Mouse (Mus musculus): Measurements from ENCODE around the gene Nkx6-2. TPM values are rescaled to one million over a fixed set of nuclear protein-coding genes. Genes with fewer than 3 reads are reported as not detected.

Gene Nkx6-2
- polyA plus RNA-seq, 2 experiments, result 0.08 to 0.14 TPM

DNA sequence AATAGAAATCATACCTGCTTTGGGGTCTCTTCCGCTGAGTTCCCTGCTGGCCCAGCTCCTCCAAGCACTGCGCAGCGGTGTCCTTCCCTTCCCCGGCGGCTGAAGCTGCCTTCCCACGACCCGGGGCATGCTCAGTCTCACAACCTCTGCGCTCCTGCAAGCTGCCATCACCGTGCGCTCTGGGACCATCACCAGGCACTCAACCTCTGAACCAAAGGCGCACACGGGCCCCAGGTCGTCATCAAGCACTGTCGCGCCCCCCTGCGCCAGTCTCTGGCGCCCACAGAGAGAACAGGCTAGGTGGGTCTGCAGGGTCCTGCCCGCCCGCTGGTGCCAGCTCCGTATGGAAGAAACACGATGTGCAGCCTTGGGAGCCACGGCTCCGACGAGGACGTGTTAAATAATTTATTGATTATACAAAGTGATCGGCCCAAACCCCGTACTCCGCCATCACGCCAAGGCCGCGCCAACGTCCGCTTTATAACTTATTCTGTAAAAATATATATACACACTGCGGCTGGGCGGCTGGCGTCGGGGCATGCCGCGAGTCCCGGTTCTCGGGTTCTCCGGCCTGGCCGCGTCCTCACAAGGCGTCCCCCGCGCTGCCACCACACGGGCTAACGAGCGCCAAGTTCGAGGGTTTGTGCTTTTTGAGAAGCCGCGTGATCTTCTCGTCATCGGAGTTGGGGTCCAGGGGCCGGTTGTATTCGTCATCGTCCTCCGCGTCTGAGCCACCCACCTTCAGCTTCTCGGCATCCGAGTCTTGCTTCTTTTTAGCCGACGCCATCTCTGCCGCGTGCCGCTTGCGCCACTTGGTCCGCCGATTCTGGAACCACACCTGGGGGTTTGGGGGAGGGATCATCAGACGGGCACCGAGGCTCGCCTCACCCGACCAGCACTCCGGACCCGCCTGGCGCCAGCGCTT is 1.5 kb downstream of the Nkx6-2 start:
- H3K9ac ChIP-seq (ENCODE audit: low read depth, low read length, severe bottlenecking), result no peak overlapping the region
- peaks cover 24% of the 10 kb centered on the region for H3K4me1 ChIP-seq (ENCODE audit: control insufficient read depth, insufficient read depth, low read length)
- H3K36me3 ChIP-seq (ENCODE audit: control insufficient read depth, insufficient read depth, low read length), result peaks cover 26% of the 10 kb centered on the region
- H3K4me2 ChIP-seq (replicated peaks; ENCODE audit: low read depth, low read length, severe bottlenecking), result peak overlapping the region; percentile 51
- H3K27me3 ChIP-seq (ENCODE audit: control insufficient read depth, insufficient read depth, low read length), result peaks cover 85% of the 10 kb centered on the region
- H3K9me3 ChIP-seq (ENCODE audit: control insufficient read depth, low read length), result no peaks in the 10 kb centered on the region
- peak overlapping the region; percentile 34 for H3K4me3 ChIP-seq (replicated peaks; ENCODE audit: low read length)
- 2% methylated on average over 72 of the region's 78 CpGs for WGBS
- no peak overlapping the region for H3K27ac ChIP-seq (replicated peaks; ENCODE audit: low read depth, low read length)
- DNase-seq (ENCODE audit: low spot score) (no peak), ATAC-seq (ENCODE audit: low FRiP score, low read depth) (no peak)
- no peak for TF ChIP-seq POLR2A (IDR thresholded peaks at IDR 0.05; ENCODE audit: borderline replicate concordance, extremely low read depth, insufficient read depth, insufficient read length)

DNA sequence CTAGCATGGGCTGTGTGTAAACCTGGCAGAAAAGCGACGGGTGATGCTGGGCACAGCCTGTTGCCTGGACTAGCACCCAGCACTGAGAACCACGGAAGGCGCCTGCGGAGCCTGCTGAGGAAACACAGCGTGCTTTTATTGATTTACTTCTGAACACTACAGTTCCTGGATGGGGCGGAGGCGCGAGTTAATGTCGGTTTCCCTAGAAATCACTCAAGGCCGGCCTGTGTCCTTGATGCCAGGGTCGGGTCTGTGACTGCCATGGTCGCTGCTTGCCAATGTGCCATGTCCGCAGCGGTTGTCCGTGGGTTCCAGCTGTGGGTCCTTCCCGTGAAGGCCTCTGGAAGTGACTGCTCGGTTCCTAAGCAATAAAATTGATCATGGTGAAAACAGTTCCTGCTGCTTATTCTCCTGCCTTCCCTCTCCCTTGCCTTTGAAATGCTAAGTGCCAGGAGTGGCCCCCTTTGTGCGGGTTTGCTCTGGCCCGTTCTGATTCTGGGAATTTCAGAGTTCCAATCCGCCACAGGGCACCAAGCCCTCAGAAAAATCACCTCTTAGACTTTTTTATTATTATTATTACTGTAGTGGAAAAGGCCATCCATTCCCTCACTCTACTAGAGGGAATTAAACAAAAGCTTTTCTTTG is 3.2 kb downstream of the Nkx6-2 start:
- no peak for ATAC-seq (ENCODE audit: low FRiP score, low read depth)
- H3K4me3 ChIP-seq (replicated peaks; ENCODE audit: low read length), result no peak overlapping the region
- H3K36me3 ChIP-seq (ENCODE audit: control insufficient read depth, insufficient read depth, low read length), result peaks cover 42% of the 10 kb centered on the region
- H3K9ac ChIP-seq (ENCODE audit: low read depth, low read length, severe bottlenecking), result no peak overlapping the region
- 63% methylated on average over 21 of the region's 21 CpGs for WGBS
- peaks cover 68% of the 10 kb centered on the region for H3K27me3 ChIP-seq (ENCODE audit: control insufficient read depth, insufficient read depth, low read length)
- H3K4me2 ChIP-seq (replicated peaks; ENCODE audit: low read depth, low read length, severe bottlenecking), result no peak overlapping the region
- no peak overlapping the region for H3K27ac ChIP-seq (replicated peaks; ENCODE audit: low read depth, low read length)
- TF ChIP-seq POLR2A (IDR thresholded peaks at IDR 0.05; ENCODE audit: borderline replicate concordance, extremely low read depth, insufficient read depth, insufficient read length), result no peak
- H3K4me1 ChIP-seq (ENCODE audit: control insufficient read depth, insufficient read depth, low read length), result peaks cover 19% of the 10 kb centered on the region
- DNase-seq (ENCODE audit: low spot score), result no peak
- H3K9me3 ChIP-seq (ENCODE audit: control insufficient read depth, low read length), result no peaks in the 10 kb centered on the region

DNA sequence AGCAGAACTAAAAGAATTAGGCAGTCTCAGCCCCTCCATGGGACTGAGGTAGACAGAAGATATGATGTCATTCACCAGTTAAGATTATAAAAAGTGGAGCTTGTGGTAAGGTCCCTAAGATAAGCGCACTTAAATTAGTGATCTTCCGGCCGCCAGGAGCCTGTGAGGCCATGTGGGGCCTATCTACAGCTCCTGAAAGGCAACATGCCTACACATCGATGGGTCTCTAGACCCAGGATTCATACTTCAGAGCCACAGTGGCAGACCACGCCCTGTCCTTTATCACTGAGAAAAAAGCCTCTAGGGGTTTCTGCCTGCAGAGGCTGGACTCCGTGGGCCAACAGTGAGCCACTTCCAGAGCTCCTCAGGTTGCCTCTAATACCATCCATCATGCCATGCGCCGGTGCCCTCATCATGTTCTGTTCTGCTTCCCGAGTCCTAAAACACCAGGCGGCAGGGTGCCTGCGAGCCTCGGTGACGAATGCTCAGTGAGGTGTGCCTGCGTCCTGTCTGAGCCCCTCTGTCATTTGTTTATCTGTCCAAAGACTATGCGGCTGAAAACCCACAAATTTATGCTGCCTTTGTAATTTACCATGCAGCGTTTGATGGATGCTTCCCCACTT is 6.4 kb downstream of the Nkx6-2 start:
- DNase-seq (ENCODE audit: low spot score) (no peak), ATAC-seq (ENCODE audit: low FRiP score, low read depth) (no peak)
- 84% methylated on average over 16 of the region's 16 CpGs for WGBS
- H3K4me2 ChIP-seq (replicated peaks; ENCODE audit: low read depth, low read length, severe bottlenecking), result no peak overlapping the region
- peaks cover 36% of the 10 kb centered on the region for H3K27me3 ChIP-seq (ENCODE audit: control insufficient read depth, insufficient read depth, low read length)
- no peak overlapping the region for H3K4me3 ChIP-seq (replicated peaks; ENCODE audit: low read length)
- H3K36me3 ChIP-seq (ENCODE audit: control insufficient read depth, insufficient read depth, low read length), result peaks cover 44% of the 10 kb centered on the region
- no peak overlapping the region for H3K27ac ChIP-seq (replicated peaks; ENCODE audit: low read depth, low read length)
- H3K9ac ChIP-seq (ENCODE audit: low read depth, low read length, severe bottlenecking), result no peak overlapping the region
- TF ChIP-seq POLR2A (IDR thresholded peaks at IDR 0.05; ENCODE audit: borderline replicate concordance, extremely low read depth, insufficient read depth, insufficient read length), result no peak
- H3K9me3 ChIP-seq (ENCODE audit: control insufficient read depth, low read length), result no peaks in the 10 kb centered on the region
- H3K4me1 ChIP-seq (ENCODE audit: control insufficient read depth, insufficient read depth, low read length), result peaks cover 2% of the 10 kb centered on the region; the same call in 1 of the 2 replicates

- TF ChIP-seq POLR2A (IDR thresholded peaks at IDR 0.05; ENCODE audit: borderline replicate concordance, extremely low read depth, insufficient read depth, insufficient read length), result no peak
- ATAC-seq (ENCODE audit: low FRiP score, low read depth), result no peak
- WGBS, result 79% methylated on average over 3 of the region's 3 CpGs
These were observed 9.9 kb downstream of the Nkx6-2 start for GRCm38 (mm10) chr7:139572665-139573064.

DNA sequence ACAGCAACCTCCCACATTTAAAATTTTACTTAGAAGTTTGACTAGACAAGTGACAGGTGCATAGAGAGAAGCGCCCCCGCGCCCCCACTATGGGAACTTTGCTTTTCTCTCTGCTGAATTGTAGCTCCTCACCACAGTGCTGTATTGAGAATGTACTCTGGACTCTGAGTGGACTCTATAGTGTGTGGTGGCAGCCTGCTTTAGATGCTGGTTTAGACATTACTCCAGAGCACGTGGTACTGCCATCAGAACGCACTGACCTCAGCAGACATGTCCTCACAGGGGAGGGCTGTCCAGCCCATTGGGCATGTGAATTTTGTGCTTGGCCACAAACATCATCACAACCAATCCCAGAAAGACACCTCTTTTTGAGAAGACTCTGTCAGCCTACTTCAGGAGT is 11.8 kb downstream of the Nkx6-2 start:
- no peak for TF ChIP-seq POLR2A (IDR thresholded peaks at IDR 0.05; ENCODE audit: borderline replicate concordance, extremely low read depth, insufficient read depth, insufficient read length)
- no peak overlapping the region for H3K9ac ChIP-seq (ENCODE audit: low read depth, low read length, severe bottlenecking)
- H3K4me1 ChIP-seq (ENCODE audit: control insufficient read depth, insufficient read depth, low read length), result no peaks in the 10 kb centered on the region
- H3K27me3 ChIP-seq (ENCODE audit: control insufficient read depth, insufficient read depth, low read length), result no peaks in the 10 kb centered on the region
- no peaks in the 10 kb centered on the region for H3K9me3 ChIP-seq (ENCODE audit: control insufficient read depth, low read length)
- no peak overlapping the region for H3K4me2 ChIP-seq (replicated peaks; ENCODE audit: low read depth, low read length, severe bottlenecking)
- peaks cover 24% of the 10 kb centered on the region for H3K36me3 ChIP-seq (ENCODE audit: control insufficient read depth, insufficient read depth, low read length)
- ATAC-seq (ENCODE audit: low FRiP score, low read depth) (no peak), DNase-seq (ENCODE audit: low spot score) (no peak)
- no peak overlapping the region for H3K27ac ChIP-seq (replicated peaks; ENCODE audit: low read depth, low read length)
- 95% methylated on average over 5 of the region's 5 CpGs for WGBS
- H3K4me3 ChIP-seq (replicated peaks; ENCODE audit: low read length), result no peak overlapping the region

More at GRCm38 (mm10) chr7:139572665-139573064, 9.9 kb downstream of the Nkx6-2 start:
- no peak overlapping the region for H3K27ac ChIP-seq (replicated peaks; ENCODE audit: low read depth, low read length)
- no peak overlapping the region for H3K4me3 ChIP-seq (replicated peaks; ENCODE audit: low read length)
- H3K36me3 ChIP-seq (ENCODE audit: control insufficient read depth, insufficient read depth, low read length), result peaks cover 33% of the 10 kb centered on the region
- DNase-seq (ENCODE audit: low spot score), result no peak
- H3K9me3 ChIP-seq (ENCODE audit: control insufficient read depth, low read length), result no peaks in the 10 kb centered on the region
- H3K4me2 ChIP-seq (replicated peaks; ENCODE audit: low read depth, low read length, severe bottlenecking), result no peak overlapping the region
- peaks cover under 1% of the 10 kb centered on the region; the same call in 1 of the 2 replicates for H3K27me3 ChIP-seq (ENCODE audit: control insufficient read depth, insufficient read depth, low read length)
- H3K4me1 ChIP-seq (ENCODE audit: control insufficient read depth, insufficient read depth, low read length), result no peaks in the 10 kb centered on the region
- H3K9ac ChIP-seq (ENCODE audit: low read depth, low read length, severe bottlenecking), result no peak overlapping the region

Measured in limb, embryonic 14.5 days (tissue).